Mouse (Mus musculus): Measurements from ENCODE around the gene Canx. TPM values are rescaled to one million over a fixed set of nuclear protein-coding genes. Genes with fewer than 3 reads are reported as not detected.

Canx gene
- polyA plus RNA-seq (2014; fragmentation: Nextera tagmentation; extraction: Ambion mirVana) = 190 and 210 TPM in 2 replicates

DNA sequence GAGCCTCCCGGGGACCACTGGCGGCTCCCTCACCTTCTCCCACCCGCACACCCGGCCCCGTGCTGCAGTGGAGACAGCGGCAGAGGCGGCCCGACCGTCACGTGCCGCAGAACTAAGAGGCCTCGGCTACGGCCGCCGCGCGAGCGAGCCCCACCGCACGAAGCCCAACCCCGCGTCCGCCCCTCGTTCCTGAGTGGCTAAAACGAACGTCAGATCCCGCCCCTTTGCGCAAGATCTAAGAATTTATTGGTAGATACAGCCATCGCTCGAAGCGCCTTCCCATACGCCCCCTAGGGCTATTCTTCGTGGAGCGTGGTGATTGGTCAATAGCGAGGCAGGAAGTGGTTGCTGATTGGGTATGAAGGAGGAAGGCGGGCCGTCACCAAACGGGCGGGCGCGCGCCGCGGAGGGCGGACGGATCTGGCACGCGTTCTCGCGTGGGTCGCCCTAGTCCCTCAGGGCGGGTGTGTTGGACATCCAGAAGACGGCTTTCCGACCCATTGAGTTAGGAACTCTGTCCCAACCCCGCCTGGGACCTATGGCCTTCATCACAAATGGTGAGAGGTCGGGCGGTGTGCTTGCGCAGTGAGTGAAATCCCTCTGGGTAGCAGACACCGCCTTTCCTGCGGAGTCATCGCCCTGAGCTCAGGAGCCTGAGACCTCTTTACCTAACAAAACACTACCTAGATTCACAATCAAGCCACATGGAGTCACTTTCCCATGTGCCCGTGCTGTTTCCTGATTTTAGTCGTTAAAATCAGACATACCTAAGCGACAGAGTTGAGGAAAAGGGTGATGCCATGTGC is at the start of gene Canx:
TSS of gene Canx (minus strand) at position 178 of the 806 bp plus-strand sequence.
- H3K27ac ChIP-seq (ENCODE audit: low read depth, low read length) = peak within 1 kb of the TSS; percentile 87
- DNase-seq (ENCODE audit: low spot score) = peak; percentile 100
- H3K27me3 ChIP-seq (replicated peaks; ENCODE audit: control insufficient read depth, insufficient read depth, low read length) = no peaks in the 10 kb centered on the region
- under 1% methylated on average over 64 of the region's 64 CpGs for WGBS
- H3K4me2 ChIP-seq (ENCODE audit: low read length) = peak within 1 kb of the TSS; percentile 90
- H3K9ac ChIP-seq (ENCODE audit: low read length) = peak within 1 kb of the TSS; percentile 96
- peak; percentile 98 for ATAC-seq
- no peaks in the 10 kb centered on the region for H3K9me3 ChIP-seq (replicated peaks; ENCODE audit: control insufficient read depth, low read length)
- H3K36me3 ChIP-seq (ENCODE audit: control insufficient read depth, insufficient read depth, low read length) = no peaks in the 10 kb centered on the region
- H3K4me1 ChIP-seq (ENCODE audit: control insufficient read depth, insufficient read depth, low read length) = peaks cover 23% of the 10 kb centered on the region
- peak within 1 kb of the TSS; percentile 94 for H3K4me3 ChIP-seq (ENCODE audit: low read depth, low read length)

DNA sequence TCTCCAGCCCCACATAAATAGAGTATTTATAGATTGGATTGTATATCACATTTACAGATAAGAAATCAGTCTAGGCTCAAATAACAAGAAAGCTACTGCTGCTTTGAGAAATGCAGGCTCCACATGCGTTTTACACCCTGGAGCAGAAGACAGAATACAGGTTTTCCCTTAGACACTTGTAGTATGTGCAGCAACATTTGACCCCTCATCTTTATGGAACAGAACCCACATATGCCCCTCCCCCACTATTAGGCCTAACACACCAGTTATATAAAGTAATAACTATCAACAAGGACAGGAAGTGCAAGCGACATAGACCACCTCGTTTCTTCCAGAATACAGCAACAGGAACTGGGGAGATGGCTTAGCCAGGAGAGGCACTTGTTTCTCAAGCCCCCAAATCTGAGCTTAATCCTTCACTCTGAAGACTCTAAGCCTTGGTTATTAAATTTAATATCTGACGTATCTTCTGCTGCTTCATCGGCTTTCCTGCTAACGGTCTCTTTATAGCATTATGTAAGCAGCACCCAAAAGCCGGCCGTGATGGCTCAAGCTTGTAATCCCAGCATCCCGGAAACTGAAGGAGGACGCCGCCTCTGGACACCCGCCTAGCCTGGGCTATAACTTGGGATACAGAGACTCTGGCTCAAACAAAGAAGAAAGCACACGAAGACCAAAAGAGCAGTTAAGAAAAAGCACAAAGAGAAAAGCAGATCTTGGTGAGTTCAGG is 49.0 kb upstream of the Canx start:
- 83% methylated on average over 13 of the region's 13 CpGs for WGBS
- DNase-seq (ENCODE audit: low spot score) = no peak
- H3K27ac ChIP-seq (ENCODE audit: low read depth, low read length) = no peak overlapping the region
- no peak overlapping the region for H3K4me2 ChIP-seq (ENCODE audit: low read length)
- ATAC-seq = no peak
- H3K4me1 ChIP-seq (ENCODE audit: control insufficient read depth, insufficient read depth, low read length) = peaks cover 14% of the 10 kb centered on the region
- H3K4me3 ChIP-seq (ENCODE audit: low read depth, low read length) = no peak overlapping the region
- no peaks in the 10 kb centered on the region for H3K9me3 ChIP-seq (replicated peaks; ENCODE audit: control insufficient read depth, low read length)
- H3K9ac ChIP-seq (ENCODE audit: low read length) = no peak overlapping the region
- H3K36me3 ChIP-seq (ENCODE audit: control insufficient read depth, insufficient read depth, low read length) = peaks cover 10% of the 10 kb centered on the region
- no peaks in the 10 kb centered on the region for H3K27me3 ChIP-seq (replicated peaks; ENCODE audit: control insufficient read depth, insufficient read depth, low read length)

DNA sequence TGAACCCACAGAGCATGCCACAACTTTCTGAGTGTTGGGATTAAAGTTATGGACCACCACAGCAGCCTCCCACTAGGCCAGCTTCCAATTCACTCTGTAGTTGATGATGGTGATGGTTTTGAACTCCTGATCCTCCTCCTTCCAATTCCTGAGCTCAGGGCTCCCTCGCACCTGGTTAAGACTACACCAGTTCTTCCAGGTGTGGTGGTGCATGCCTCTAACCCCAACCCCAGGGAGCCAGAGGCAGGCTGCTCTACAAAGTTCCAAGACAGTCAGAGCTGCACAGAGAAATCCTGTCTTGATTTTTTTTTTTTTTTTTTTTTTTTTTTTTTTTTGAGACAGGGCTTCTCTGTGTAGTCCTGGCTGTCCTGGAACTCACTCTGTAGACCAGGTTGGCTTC is 48.1 kb upstream of the Canx start:
- peaks cover 10% of the 10 kb centered on the region for H3K4me1 ChIP-seq (ENCODE audit: control insufficient read depth, insufficient read depth, low read length)
- H3K4me2 ChIP-seq (ENCODE audit: low read length) = no peak overlapping the region
- no peak overlapping the region for H3K27ac ChIP-seq (ENCODE audit: low read depth, low read length)
- WGBS = 95% methylated on average over 1 of the region's 1 CpGs
- H3K36me3 ChIP-seq (ENCODE audit: control insufficient read depth, insufficient read depth, low read length) = peaks cover 2% of the 10 kb centered on the region; the same call in 1 of the 2 replicates
- H3K4me3 ChIP-seq (ENCODE audit: low read depth, low read length) = no peak overlapping the region
- DNase-seq (ENCODE audit: low spot score) (no peak), ATAC-seq (no peak)
- no peaks in the 10 kb centered on the region for H3K9me3 ChIP-seq (replicated peaks; ENCODE audit: control insufficient read depth, low read length)
- H3K27me3 ChIP-seq (replicated peaks; ENCODE audit: control insufficient read depth, insufficient read depth, low read length) = no peaks in the 10 kb centered on the region
- H3K9ac ChIP-seq (ENCODE audit: low read length) = no peak overlapping the region

DNA sequence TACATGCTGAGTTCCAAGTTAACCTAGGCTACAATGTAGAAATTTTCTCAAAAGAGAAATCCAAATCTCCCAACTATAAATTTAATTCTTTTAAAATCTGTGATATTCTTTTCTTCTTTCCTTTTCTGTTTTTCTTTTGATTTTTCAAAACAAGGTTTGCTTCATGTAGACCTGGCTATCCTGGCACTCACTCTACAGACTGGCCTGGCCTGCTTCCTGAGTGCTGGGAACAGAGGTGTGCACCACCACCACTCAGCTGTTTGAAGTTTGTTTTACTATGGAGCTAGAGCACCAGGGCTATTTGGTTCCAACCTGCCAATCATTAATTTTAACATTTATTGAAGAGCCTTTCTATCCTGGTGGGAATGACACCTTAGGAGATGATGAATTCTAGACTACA is 47.6 kb upstream of the Canx start:
- H3K27ac ChIP-seq (ENCODE audit: low read depth, low read length) = no peak overlapping the region
- DNase-seq (ENCODE audit: low spot score) (no peak), ATAC-seq (no peak)
- no peak overlapping the region for H3K4me3 ChIP-seq (ENCODE audit: low read depth, low read length)
- H3K4me1 ChIP-seq (ENCODE audit: control insufficient read depth, insufficient read depth, low read length) = peaks cover 10% of the 10 kb centered on the region
- no peak overlapping the region for H3K9ac ChIP-seq (ENCODE audit: low read length)
- H3K9me3 ChIP-seq (replicated peaks; ENCODE audit: control insufficient read depth, low read length) = no peaks in the 10 kb centered on the region
- H3K4me2 ChIP-seq (ENCODE audit: low read length) = no peak overlapping the region
- H3K27me3 ChIP-seq (replicated peaks; ENCODE audit: control insufficient read depth, insufficient read depth, low read length) = no peaks in the 10 kb centered on the region
- H3K36me3 ChIP-seq (ENCODE audit: control insufficient read depth, insufficient read depth, low read length) = no peaks in the 10 kb centered on the region

DNA sequence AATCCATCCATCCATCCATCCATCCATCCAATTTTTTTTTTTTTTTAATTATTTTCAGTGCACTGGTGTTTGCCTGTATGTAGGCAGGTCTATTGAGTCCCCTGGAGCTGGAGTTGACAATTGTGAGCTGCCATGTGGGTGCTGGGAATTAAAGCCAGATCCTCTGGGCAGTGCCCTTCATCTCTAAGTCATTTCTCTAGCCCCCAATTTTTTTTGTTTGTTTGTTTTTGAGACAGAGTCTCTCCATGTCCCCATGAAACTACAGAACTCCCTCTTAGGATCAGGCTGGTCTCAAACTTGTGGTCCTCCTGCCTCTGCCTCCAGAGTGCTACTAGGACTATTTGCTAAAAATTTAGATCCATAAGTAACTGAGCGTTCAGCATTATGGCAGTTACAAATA is 46.4 kb upstream of the Canx start:
- H3K9me3 ChIP-seq (replicated peaks; ENCODE audit: control insufficient read depth, low read length) = no peaks in the 10 kb centered on the region
- peak overlapping the region; percentile 59; the same call in 1 of the 2 replicates for H3K27ac ChIP-seq (ENCODE audit: low read depth, low read length)
- no peak for DNase-seq (ENCODE audit: low spot score)
- H3K27me3 ChIP-seq (replicated peaks; ENCODE audit: control insufficient read depth, insufficient read depth, low read length) = no peaks in the 10 kb centered on the region
- peak overlapping the region; percentile 60 for H3K9ac ChIP-seq (ENCODE audit: low read length)
- WGBS = 97% methylated on average over 1 of the region's 1 CpGs
- ATAC-seq = no peak
- H3K36me3 ChIP-seq (ENCODE audit: control insufficient read depth, insufficient read depth, low read length) = no peaks in the 10 kb centered on the region
- no peak overlapping the region for H3K4me3 ChIP-seq (ENCODE audit: low read depth, low read length)
- H3K4me1 ChIP-seq (ENCODE audit: control insufficient read depth, insufficient read depth, low read length) = peaks cover 10% of the 10 kb centered on the region
- peak overlapping the region; percentile 49 for H3K4me2 ChIP-seq (ENCODE audit: low read length)

DNA sequence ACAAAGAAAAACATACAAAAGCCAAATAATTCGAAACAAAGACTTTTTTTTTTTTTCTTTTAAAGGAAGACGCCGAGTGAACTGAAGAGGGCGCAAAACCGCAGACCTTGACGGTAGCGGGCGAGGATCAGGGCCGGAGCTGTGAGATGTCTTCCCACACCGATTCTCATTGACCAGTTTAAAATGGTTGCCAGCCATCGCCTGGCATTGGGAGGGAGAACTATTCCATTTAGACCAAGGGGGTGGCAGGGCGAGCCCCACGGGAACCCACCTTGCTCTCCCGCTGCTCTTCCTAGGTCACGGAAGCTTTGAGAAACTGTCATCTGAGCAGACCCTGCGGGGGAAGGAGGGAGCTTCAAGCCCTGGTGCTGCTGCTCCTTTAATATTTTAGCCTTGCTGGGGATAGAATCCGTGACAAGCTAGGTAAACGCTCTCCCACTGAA is 45.9 kb upstream of the Canx start:
- Histone ChIP-seq H3K27ac (ENCODE audit: low read depth, low read length) (peak overlapping the region; percentile 59), H3K27me3 (replicated peaks; ENCODE audit: control insufficient read depth, insufficient read depth, low read length) (no peaks in the 10 kb centered on the region), H3K4me2 (ENCODE audit: low read length) (peak overlapping the region; percentile 49), H3K9me3 (replicated peaks; ENCODE audit: control insufficient read depth, low read length) (no peaks in the 10 kb centered on the region), H3K4me1 (ENCODE audit: control insufficient read depth, insufficient read depth, low read length) (peaks cover 9% of the 10 kb centered on the region), H3K4me3 (ENCODE audit: low read depth, low read length) (peak overlapping the region; percentile 23), H3K9ac (ENCODE audit: low read length) (peak overlapping the region; percentile 60), H3K36me3 (ENCODE audit: control insufficient read depth, insufficient read depth, low read length) (no peaks in the 10 kb centered on the region)
- WGBS = under 1% methylated on average over 18 of the region's 18 CpGs
- ATAC-seq (peak; percentile 73), DNase-seq (ENCODE audit: low spot score) (peak; percentile 81)

DNA sequence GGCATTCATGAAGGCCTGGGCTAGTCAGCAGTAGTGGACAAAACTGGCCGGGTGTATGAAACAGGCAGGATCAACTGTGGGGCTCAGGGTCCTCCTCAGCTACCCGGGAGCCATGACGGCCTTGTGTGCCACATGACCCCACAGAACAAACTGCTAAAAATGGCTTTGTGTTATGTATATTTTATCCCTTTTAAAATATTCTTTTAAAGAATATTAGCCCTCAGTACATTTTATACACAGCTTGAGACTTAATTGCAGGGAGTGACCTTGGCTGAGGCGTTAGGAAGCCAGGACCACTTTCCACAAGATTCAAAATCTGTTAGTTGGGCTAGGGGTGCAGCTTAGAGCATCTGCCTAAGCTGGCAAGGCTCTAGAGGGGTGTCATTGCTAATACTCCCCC is 45.5 kb upstream of the Canx start:
- 43% methylated on average over 4 of the region's 4 CpGs for WGBS
- ATAC-seq = peak; percentile 64
- peak overlapping the region; percentile 23; the same call in 1 of the 2 replicates for H3K4me3 ChIP-seq (ENCODE audit: low read depth, low read length)

DNA sequence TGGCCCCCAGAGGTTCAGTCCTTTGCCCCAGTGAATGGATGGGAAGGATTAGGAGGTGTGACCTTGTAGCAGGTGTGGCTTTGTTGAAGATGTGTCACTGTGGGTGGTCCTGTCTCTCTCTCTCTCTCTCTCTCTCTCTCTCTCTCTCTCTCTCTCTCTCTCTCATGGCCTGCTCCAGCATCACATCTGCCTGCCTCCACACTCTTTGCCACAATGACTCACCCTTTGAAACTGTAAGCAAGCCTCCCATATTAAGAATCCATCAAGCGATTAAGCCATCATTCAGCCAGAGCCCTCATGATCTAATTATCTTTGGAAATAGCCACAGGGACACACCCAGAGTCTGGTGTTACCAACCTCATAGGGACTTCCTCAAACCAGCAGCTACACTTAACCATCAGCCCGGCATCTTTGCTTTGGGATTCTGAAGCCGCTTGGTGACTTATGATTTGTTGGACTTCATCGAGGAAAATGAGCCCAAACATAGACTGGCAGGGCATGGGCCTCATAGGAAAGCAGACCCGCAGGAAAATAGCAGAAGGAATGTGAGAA is 44.0 kb upstream of the Canx start:
- H3K4me3 ChIP-seq (ENCODE audit: low read depth, low read length) = no peak overlapping the region
- no peak overlapping the region for H3K4me2 ChIP-seq (ENCODE audit: low read length)
- no peaks in the 10 kb centered on the region for H3K27me3 ChIP-seq (replicated peaks; ENCODE audit: control insufficient read depth, insufficient read depth, low read length)
- peaks cover 5% of the 10 kb centered on the region for H3K4me1 ChIP-seq (ENCODE audit: control insufficient read depth, insufficient read depth, low read length)
- no peak overlapping the region for H3K9ac ChIP-seq (ENCODE audit: low read length)
- no peaks in the 10 kb centered on the region for H3K9me3 ChIP-seq (replicated peaks; ENCODE audit: control insufficient read depth, low read length)
- no peaks in the 10 kb centered on the region for H3K36me3 ChIP-seq (ENCODE audit: control insufficient read depth, insufficient read depth, low read length)
- ATAC-seq (no peak), DNase-seq (ENCODE audit: low spot score) (no peak)
- 86% methylated on average over 5 of the region's 5 CpGs for WGBS
- no peak overlapping the region for H3K27ac ChIP-seq (ENCODE audit: low read depth, low read length)

More for the DNA sequence above, 45.5 kb upstream of the Canx start:
- no peak for DNase-seq (ENCODE audit: low spot score)
- Histone ChIP-seq H3K36me3 (ENCODE audit: control insufficient read depth, insufficient read depth, low read length) (no peaks in the 10 kb centered on the region), H3K9me3 (replicated peaks; ENCODE audit: control insufficient read depth, low read length) (no peaks in the 10 kb centered on the region), H3K27me3 (replicated peaks; ENCODE audit: control insufficient read depth, insufficient read depth, low read length) (no peaks in the 10 kb centered on the region), H3K4me1 (ENCODE audit: control insufficient read depth, insufficient read depth, low read length) (peaks cover 5% of the 10 kb centered on the region), H3K4me2 (ENCODE audit: low read length) (peak overlapping the region; percentile 49), H3K27ac (ENCODE audit: low read depth, low read length) (peak overlapping the region; percentile 59; the same call in 1 of the 2 replicates), H3K9ac (ENCODE audit: low read length) (peak overlapping the region; percentile 60; the same call in 1 of the 2 replicates)

Measured in forebrain, embryonic 14.5 days (tissue).